Mouse (Mus musculus): ENCODE data around the gene Papolg. TPM values are rescaled to one million over a fixed set of nuclear protein-coding genes. Genes with fewer than 3 reads are reported as not detected.
"Not testable (repeated sequence)": the region's sequence is repeated elsewhere in the genome, so short reads cannot be mapped to it uniquely, and the experiment has no call there.

The Papolg gene
- total and polyA plus RNA-seq, 3 experiments: 6.5 to 7.9 TPM; not detected in 1

DNA sequence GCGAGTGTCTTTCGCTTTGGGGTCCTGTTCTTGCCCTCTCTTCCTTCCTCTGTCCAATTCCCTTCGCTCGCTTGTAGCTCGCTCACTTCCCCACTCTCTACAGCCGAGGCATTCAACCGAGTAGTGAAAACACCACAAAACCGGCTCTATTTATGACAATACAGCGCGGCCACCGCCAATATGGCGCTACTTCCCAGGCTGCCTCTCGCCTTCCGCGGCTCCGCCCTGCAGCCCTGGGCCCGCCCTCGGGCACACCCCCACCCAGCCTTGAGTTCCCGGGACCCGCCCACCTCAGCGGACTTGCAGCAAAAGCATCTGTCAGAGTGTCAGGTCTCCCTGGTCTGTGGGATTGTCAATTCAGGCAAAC, at the start of gene Papolg (continued):
- TF ChIP-seq NRF1 (IDR thresholded peaks at IDR 0.05; ENCODE audit: insufficient read depth, low read depth, low read length, poor library complexity, severe bottlenecking) (no peak), E2F4 (IDR thresholded peaks at IDR 0.05; ENCODE audit: borderline replicate concordance, low read depth, low read length) (no peak)

DNA sequence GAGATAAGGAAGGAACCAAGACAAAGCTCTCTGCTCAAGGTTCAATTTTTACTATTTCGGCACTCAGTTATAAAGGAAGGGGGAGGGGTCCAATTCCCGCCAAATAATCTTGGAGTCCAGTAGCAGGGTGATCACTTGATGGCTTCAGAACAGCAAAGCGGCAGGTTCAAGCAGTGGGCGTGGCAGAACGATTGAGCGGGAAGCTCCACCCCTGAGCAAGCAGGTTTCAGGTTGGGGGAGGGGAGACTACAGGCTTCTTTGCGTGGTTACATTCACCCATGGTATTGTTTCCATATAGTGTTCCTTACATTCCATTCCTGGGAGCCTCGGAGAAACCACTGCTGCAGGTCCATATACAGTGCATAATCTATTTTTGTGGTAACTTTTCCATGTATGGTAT, 33.1 kb upstream of the Papolg start:
- H3K27me3 ChIP-seq (ENCODE audit: control insufficient read depth in 1 of 2, insufficient read depth in 2 of 2, low read length in 2 of 2); H3K79me2 ChIP-seq (ENCODE audit: control insufficient read depth, insufficient read depth, low read length, poor library complexity); H3K4me1 ChIP-seq (ENCODE audit: control insufficient read depth in 1 of 2, insufficient read depth in 2 of 2, low read length in 2 of 2); DNase-seq (ENCODE audit: low read depth, low spot score); H3K9me3 ChIP-seq (replicated peaks; ENCODE audit: insufficient read depth, low read length); H3K27ac ChIP-seq (ENCODE audit: control insufficient read depth, low read depth, low read length); H3K9ac ChIP-seq (ENCODE audit: control insufficient read depth, low read depth, low read length, poor library complexity, severe bottlenecking); H3K4me3 ChIP-seq (ENCODE audit: control insufficient read depth in 1 of 2, insufficient read depth in 1 of 2, low read depth in 2 of 2, low read length in 2 of 2); H3K36me3 ChIP-seq (ENCODE audit: control insufficient read depth in 1 of 2, insufficient read depth in 2 of 2, low read length in 2 of 2): not testable (repeated sequence)

DNA sequence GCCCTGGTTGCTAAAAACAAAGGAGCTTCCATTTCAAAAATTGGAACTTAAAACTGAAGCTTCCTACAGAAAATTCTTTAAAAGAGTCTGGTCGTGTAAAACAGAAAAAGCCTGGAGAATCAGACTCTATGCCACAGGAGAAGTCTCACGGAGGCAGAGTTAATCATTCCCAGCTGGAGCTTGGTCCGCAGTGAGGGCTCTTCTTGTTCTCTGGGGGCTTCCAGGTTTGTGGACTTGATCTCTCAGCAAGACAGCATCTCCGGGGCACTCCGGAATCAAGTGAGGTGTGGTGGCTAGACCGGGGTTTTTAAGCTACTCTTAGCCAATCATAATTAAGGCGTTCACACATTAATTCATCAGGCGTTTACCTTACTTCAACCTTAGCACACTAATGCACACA, 32.6 kb upstream of the Papolg start:
- no peak for DNase-seq (ENCODE audit: low read depth, low spot score)
- Histone ChIP-seq H3K79me2 (ENCODE audit: control insufficient read depth, insufficient read depth, low read length, poor library complexity) (no peaks in the 10 kb centered on the region), H3K4me3 (ENCODE audit: control insufficient read depth in 1 of 2, insufficient read depth in 1 of 2, low read depth in 2 of 2, low read length in 2 of 2) (no peak overlapping the region), H3K27ac (ENCODE audit: control insufficient read depth, low read depth, low read length) (no peak overlapping the region), H3K4me1 (ENCODE audit: control insufficient read depth in 1 of 2, insufficient read depth in 2 of 2, low read length in 2 of 2) (no peaks in the 10 kb centered on the region), H3K27me3 (ENCODE audit: control insufficient read depth in 1 of 2, insufficient read depth in 2 of 2, low read length in 2 of 2) (peaks cover 0 to 3% of the 10 kb centered on the region in 2 experiments; a peak in 3 of 4 replicates), H3K9me3 (replicated peaks; ENCODE audit: insufficient read depth, low read length) (no peaks in the 10 kb centered on the region), H3K9ac (ENCODE audit: control insufficient read depth, low read depth, low read length, poor library complexity, severe bottlenecking) (no peak overlapping the region), H3K36me3 (ENCODE audit: control insufficient read depth in 1 of 2, insufficient read depth in 2 of 2, low read length in 2 of 2) (no peaks in the 10 kb centered on the region)
- TF ChIP-seq POLR2AphosphoS2 (IDR thresholded peaks at IDR 0.05; ENCODE audit: low read length): no peak
- TF ChIP-seq NELFE (IDR thresholded peaks at IDR 0.05; ENCODE audit: low read depth, low read length): no peak
- no peak for TF ChIP-seq MAZ (IDR thresholded peaks at IDR 0.05; ENCODE audit: low read depth, low read length)
- no peak for TF ChIP-seq TAL1 (IDR thresholded peaks at IDR 0.05; ENCODE audit: low read length)
- TF ChIP-seq SIN3A (IDR thresholded peaks at IDR 0.05; ENCODE audit: low read length): no peak
- no peak for TF ChIP-seq TCF12 (IDR thresholded peaks at IDR 0.05; ENCODE audit: low read depth, low read length)
- no peak for TF ChIP-seq ZNF384 (IDR thresholded peaks at IDR 0.05; ENCODE audit: low read depth, low read length)
- TF ChIP-seq MYB (IDR thresholded peaks at IDR 0.05; ENCODE audit: low read depth, low read length): no peak
- no peak for TF ChIP-seq BHLHE40 (IDR thresholded peaks at IDR 0.05; ENCODE audit: borderline replicate concordance, low read depth, low read length)
- no peak for TF ChIP-seq JUND (IDR thresholded peaks at IDR 0.05; ENCODE audit: low read depth, low read length)
- TF ChIP-seq MEF2A (IDR thresholded peaks at IDR 0.05; ENCODE audit: extremely low read depth, insufficient replicate concordance, low read depth, low read length, poor library complexity, severe bottlenecking): no peak
- TF ChIP-seq MAFK (IDR thresholded peaks at IDR 0.05; ENCODE audit: borderline replicate concordance, low read depth, low read length): no peak
- TF ChIP-seq NRF1 (IDR thresholded peaks at IDR 0.05; ENCODE audit: insufficient read depth, low read depth, low read length, poor library complexity, severe bottlenecking): no peak
- TF ChIP-seq CHD1 (IDR thresholded peaks at IDR 0.05; ENCODE audit: low read depth, low read length): no peak
- no peak for TF ChIP-seq POLR2A (IDR thresholded peaks at IDR 0.05; ENCODE audit: control insufficient read depth in 1 of 2, insufficient read depth in 1 of 2, low read depth in 1 of 2, low read length in 2 of 2, poor library complexity in 1 of 2)
- TF ChIP-seq EP300 (IDR thresholded peaks at IDR 0.05; ENCODE audit: low read depth in 1 of 2, low read length in 2 of 2): no peak
- no peak for TF ChIP-seq GATA1 (IDR thresholded peaks at IDR 0.05; ENCODE audit: low read depth, low read length)
- TF ChIP-seq RCOR1 (IDR thresholded peaks at IDR 0.05; ENCODE audit: low read depth, low read length): no peak
- TF ChIP-seq ZKSCAN1 (IDR thresholded peaks at IDR 0.05; ENCODE audit: low read depth, low read length): no peak
- no peak for TF ChIP-seq ZMIZ1 (IDR thresholded peaks at IDR 0.05; ENCODE audit: low read depth, low read length)

DNA sequence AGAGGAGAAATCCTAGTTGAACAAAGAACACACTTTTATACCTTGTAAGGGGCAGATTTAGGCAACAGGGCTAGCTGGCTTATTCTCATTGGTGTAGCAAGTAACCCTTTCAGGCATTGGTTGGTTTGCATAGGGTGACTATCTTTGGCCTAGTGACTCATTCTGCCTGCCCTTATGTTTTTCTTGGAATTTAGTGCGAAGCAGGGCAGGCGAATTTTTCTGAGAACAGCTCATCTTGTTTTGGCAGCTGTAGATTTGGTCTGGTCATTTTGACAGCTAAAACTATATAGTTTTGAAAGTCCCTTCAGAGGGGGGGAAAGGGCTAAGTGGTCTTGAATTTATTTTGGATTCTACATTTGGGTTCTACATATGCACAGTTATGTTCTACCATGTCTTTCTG, 18.8 kb upstream of the Papolg start:
- H3K27ac ChIP-seq (ENCODE audit: control insufficient read depth, low read depth, low read length): not testable (repeated sequence)

More for the DNA sequence above, 18.8 kb upstream of the Papolg start:
- H3K79me2 ChIP-seq (ENCODE audit: control insufficient read depth, insufficient read depth, low read length, poor library complexity); H3K4me3 ChIP-seq (ENCODE audit: control insufficient read depth in 1 of 2, insufficient read depth in 1 of 2, low read depth in 2 of 2, low read length in 2 of 2); H3K9ac ChIP-seq (ENCODE audit: control insufficient read depth, low read depth, low read length, poor library complexity, severe bottlenecking); H3K36me3 ChIP-seq (ENCODE audit: control insufficient read depth in 1 of 2, insufficient read depth in 2 of 2, low read length in 2 of 2); H3K4me1 ChIP-seq (ENCODE audit: control insufficient read depth in 1 of 2, insufficient read depth in 2 of 2, low read length in 2 of 2); H3K9me3 ChIP-seq (replicated peaks; ENCODE audit: insufficient read depth, low read length); DNase-seq (ENCODE audit: low read depth, low spot score): not testable (repeated sequence)
- H3K27me3 ChIP-seq (ENCODE audit: control insufficient read depth in 1 of 2, insufficient read depth in 2 of 2, low read length in 2 of 2): peaks cover 6 to 12% of the 10 kb centered on the region in 2 experiments
